Mouse (Mus musculus): Measurements from ENCODE around the gene Hyou1. TPM values are rescaled to one million over a fixed set of nuclear protein-coding genes. Genes with fewer than 3 reads are reported as not detected.
"Not testable (repeated sequence)": the region's sequence is repeated elsewhere in the genome, so short reads cannot be mapped to it uniquely, and the experiment has no call there.

The Hyou1 gene
- 10 to 100 TPM; 42.1 to 45.8 TPM for total RNA-seq (2021)

DNA sequence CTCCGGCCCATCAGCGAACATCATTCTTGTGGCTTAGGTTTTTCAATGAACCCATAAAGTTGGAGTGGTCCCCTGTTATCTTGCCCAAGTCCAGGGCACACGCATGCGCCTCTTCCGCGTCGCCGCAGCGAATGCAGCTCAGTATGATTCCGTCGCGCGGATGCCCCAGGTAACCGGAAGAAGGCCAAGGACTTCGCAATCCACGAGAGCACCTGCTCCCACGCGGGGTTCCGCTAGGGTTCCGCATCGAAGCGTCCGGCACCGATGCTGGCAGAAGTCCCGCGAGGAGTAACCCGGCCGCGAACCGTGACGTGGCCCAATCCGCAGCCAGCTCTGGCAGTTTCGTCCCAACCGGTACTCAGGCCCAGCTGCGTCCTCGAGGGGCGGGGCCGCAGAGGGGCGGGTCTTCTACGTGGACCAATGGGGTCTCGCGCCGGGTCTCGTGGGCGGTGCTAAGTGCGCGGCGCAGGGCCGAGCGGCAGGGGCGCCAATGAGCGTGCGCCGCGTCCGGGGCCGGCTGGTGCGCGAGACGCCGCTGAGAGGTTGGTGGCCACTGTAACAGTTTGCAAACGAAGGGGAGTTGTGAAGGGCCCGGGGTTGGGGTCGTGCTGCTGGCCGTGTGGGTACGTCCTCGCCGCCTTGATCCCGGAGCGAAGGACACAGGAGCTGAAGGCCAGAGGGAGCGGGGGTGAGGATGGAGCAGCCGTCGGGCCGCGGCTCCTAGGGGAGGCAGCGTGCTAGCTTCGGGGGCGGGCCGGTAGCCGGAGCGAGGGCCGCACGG is at the start of gene Hyou1:
Gene Hyou1 (plus strand): TSS at position 437 of the 781 bp plus-strand sequence.
- peak; percentile 100 for DNase-seq

DNA sequence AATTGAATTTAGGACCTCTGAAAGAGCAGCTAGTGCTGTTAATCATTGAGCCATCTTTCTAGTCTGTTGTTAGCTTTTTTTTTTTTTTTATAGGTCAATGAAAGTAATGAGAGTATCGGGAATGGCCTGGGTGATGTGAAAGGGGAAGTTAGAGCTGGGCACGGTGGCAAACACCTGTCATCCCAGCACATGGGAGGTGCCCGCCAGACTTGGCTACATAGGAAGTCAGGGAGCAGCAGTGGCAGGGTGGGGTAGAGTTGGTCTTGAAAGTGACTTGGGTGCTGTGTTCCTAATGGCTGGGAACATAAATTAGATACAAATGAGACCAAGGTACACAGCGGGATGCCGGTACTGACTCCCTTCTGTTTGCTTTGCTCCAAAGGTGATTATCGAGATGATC is 48.6 kb upstream of the Hyou1 start:
- DNase-seq: no peak

DNA sequence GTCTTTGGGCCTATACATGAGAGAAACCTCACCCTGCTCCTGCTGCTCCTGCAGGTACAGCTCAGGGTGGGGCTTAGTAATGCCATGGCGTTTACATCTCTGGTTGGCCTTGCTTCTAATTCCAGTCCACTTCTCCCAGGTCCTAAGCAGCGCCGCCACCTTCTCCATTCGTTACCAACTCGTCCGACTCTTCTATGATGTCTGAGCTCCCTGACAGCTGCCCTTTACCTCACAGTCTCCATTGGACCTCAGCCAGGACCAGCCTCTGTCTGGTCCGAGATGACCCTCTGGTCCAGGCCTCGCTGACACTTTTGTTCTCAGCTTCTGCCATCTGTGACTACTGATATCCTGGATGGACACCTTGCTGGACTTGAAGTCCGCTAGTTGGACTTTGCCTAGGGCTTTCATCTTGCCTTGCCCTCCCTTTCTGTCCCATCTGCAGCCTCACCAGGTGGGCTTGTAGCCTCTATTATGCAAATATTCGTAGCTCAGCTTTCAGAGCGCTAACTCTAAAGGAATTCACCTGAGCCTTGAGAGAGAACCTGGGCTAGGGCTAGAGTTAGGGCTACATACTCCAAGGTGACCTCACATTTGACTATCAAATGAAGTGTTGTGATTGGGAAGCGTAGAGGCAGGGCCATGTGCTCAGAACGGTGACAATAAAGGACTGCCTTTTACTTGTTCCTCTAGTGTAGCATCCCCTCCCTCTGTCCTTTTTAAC is 46.2 kb upstream of the Hyou1 start:
- DNase-seq: no peak

DNA sequence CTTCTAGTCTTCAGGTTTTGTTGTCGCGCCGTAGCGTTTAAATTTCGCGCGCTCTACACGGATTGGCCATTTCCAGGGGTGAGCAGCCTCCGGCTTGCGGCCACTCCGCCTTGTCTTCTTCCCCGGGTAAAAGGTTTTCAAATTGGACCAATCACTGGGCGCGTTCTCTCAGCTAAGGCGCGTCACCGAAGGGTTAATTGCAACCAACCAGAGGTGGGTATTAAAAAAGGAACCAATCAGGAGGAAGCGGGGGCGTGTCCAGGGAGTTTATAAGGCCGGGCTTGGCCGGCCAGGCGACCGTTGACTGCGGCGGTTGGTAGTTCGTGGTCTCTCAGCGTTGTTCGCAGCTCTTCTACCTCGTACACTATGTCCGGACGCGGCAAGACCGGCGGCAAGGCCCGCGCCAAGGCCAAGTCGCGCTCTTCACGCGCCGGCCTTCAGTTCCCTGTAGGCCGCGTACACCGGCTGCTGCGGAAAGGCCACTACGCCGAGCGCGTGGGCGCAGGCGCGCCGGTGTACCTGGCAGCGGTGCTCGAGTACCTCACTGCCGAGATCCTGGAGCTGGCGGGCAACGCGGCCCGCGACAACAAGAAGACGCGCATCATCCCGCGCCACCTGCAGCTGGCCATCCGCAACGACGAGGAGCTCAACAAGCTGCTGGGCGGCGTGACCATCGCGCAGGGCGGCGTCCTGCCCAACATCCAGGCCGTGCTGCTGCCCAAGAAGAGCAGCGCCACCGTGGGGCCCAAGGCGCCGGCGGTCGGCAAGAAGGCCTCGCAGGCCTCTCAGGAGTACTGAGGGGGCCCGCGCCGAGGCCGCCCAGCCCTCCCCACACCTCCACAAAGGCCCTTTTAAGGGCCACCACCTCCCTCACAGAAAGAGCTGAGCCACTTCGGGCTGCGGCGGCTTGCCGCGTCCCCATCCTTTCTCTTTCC is 44.6 kb upstream of the Hyou1 start, which contains the start of gene H2afx:
Gene H2afx (plus strand): TSS at position 299 of the 935 bp plus-strand sequence.
- peak; percentile 98 for DNase-seq

- no peak for DNase-seq
These were observed 43.8 kb upstream of the Hyou1 start for GRCm38 (mm10) chr9:44335331-44336092.

DNA sequence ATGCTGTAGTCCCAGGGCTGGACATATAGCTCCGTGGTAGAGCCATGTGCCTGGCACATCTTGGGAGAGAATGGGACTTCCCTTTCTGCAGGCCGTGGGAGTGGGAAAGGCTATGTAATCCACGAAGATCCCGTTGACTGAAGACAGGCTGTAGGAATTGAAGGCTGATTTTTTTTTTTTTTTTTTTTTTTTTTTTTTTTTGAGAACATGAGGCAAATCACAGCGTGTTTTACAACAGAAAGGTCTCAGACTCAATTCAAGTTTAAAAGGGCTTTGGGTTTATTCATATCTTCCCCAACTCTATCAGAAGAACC is 43.2 kb upstream of the Hyou1 start:
- no peak for DNase-seq

GRCm38 (mm10) chr9:44336513-44336912 is 42.8 kb upstream of the Hyou1 start:
- DNase-seq: not testable (repeated sequence)

DNA sequence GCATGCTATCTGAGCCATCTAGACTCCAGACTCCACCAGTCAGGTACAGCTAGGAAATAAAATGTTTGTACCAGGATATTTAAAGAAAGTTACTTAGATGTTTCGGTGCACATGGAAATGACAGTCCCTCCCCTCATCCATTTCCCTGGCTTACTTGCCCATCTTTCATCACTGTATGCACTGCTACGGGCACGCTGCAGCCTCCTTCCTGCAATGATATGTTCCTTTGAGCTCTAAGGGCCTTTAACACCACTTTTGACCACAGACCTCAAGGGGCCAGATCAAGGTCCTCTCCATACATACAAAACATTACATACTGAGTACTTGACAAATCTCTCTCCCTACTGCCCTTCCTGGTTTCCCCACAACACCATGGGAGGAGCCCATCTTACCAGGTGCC is 42.3 kb upstream of the Hyou1 start:
- no peak for DNase-seq

DNA sequence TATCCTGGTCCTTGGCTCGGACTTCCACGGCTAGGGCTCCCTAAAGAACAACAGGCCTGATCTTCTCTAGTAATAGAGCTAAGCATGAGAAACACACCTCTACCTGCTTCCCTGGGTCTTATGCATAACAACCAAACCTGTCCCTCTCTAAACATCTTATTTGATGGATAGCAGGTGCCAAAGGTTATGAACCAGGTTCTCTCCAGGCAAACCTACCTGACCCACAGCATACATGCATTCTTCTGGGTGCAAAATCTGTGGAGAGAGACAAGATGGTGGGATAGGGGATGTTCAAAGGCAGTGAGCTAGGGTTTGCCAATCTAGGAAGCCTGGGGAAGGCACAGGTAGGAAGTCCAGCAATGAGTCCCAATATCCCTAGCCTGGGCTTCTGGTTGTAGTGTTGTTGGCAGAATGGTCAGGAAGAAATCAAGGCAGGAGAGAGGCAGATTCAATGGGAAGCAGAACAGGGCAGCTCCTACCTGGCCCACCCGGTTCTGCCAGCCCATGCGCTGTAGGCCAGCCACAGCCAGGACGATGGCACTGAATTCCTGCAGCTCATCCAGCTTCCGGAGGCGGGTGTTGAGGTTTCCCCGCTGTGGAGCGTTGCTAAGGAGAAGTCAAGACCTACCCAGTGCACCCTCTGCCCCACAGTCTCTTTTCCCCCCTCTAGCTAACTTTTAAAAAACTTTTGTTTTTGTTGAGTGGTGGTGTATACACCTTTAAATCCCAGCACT is 41.7 kb upstream of the Hyou1 start:
- DNase-seq: no peak

- DNase-seq: no peak
These were observed 40.7 kb upstream of the Hyou1 start for GRCm38 (mm10) chr9:44338574-44338973.

- DNase-seq: no peak
These were observed 37.8 kb upstream of the Hyou1 start for GRCm38 (mm10) chr9:44341487-44341886.

DNA sequence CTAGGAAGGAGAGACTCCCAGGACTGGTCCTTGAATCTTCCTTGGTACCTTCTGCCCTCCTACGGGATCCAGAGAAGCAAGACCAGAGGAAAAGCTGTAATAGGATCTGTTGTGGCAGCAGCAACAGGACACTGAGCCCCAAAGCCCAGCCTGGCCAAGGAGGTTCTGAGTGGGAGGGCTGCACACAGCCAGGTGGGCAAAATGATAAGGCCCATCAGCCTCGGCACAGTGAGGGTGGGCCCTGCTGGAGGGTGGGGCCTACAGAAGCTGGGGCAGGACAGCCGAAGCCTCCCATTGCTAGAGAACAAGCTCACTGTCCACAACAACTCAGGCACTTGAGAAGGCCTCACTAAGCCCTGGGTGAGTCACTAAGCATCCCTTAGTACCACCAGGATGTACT is 37.1 kb upstream of the Hyou1 start:
- DNase-seq: no peak

DNA sequence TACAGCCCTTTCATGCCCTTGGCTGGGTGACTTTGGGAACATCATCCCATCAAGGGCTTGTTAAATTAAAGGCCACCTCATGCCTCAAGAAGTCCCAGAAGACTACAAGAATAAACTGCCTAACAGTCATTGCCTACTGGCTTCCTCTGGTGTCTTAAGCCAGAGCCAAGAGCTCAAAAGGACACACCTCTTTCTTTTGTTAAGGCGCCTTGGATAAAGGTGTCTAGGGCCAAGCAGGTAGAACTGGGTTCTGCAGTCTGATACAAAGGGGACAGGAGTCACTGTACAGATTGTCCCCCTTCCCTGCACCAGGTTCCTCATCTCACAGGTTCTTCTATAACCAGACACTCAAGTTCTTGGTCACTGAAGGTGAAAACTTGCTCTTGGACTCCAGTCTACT is 36.7 kb upstream of the Hyou1 start:
- no peak for DNase-seq

- DNase-seq: peak; percentile 59
These were observed 36.0 kb upstream of the Hyou1 start for GRCm38 (mm10) chr9:44343290-44343689.

DNA sequence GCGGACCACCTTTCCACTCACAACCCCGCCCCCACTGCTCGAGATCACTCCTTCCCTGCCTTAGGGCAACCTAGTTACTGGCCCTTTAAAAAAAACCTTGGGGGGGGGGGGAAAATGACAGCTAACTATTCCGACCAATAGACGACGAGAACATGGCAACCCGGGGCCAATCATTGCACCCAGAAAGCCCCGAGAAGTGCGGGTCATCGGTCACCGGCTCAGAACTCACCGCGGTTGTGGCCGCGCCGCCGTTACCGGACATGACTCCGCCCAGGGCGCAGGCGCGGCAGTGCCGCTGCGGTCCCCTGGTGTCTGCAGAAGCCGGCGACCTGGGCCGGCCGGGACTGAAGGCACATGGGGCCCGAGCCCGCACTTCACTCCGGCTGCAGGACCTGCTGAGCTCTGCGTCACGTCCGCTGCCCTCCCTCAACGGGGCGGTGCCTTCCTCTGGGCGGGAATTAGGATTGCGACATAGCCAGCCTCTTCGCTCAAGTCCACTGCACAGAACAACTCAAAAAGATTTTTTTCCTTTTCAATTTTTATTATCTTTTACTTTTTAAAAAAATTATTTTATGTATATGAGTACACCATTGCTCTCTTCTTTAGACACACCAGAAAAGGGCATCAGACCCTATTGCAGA is 35.4 kb upstream of the Hyou1 start, which contains the start of gene Hmbs:
Gene Hmbs (minus strand): TSS at position 448 of the 641 bp plus-strand sequence.
- peak; percentile 91 for DNase-seq

GRCm38 (mm10) chr9:44345570-44346433 is 33.5 kb upstream of the Hyou1 start:
- no peak for DNase-seq

DNA sequence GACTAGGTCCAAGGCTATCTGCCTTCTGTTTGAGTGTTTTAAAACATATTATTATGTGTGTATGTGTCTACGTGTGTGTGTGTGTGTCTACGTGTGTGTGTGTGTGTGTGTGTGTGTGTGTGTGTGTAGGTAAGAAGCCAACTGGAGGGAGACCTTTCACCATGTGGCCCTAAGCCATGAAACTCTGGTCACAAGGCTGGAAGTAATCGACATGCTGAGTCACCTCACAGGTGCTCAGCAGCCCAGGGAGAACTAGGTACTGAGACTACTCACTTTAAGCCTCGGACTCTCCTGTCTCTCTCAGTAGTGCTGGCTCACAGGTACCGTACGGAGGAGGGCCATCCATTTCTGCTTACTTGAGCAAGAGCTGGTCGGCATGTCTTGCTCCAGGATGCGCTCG is 32.1 kb upstream of the Hyou1 start:
- DNase-seq: no peak

DNA sequence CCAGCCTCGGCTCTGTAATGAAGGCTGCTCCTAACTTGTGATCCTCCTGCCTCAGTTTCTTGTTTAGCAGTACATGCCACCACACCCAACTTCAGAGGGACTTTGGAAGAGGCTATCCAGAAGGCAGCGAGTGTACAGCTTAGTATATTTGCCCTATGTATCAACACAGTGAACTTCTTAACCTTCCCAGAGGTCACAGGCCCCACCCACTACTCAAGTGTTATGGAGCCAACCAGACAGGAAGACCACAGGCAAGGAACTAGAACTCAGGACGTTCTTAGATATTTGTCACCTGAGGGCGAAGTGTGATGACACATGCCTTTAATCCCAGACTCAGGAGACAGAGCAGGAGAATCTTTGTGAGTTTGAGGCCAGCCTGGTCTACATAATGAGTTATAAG is 31.7 kb upstream of the Hyou1 start:
- no peak for DNase-seq

- no peak for DNase-seq
These were observed 30.7 kb upstream of the Hyou1 start for GRCm38 (mm10) chr9:44348546-44348945.

DNA sequence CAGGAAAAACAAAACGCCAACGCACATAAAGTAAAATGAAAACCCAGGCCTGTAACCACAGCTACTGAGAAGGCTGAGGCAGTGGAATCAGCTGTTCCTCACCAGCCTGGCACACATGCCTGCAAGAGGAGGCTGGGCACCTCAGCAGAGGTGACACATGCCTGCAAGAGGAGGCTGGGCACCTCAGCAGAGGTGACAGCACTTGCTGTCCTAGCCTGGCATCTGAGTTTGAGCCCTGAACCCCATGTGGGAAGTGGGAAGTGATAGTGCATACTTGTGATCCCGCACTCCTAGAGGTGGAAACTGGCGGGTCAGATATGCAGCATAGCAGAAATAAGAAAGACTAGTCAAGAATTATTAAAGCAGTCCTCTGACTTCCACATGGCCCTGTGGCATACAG is 27.9 kb upstream of the Hyou1 start:
- DNase-seq: no peak
